Mouse (Mus musculus): ENCODE measurements at regions not wholly inside any gene's neighbourhood (a gene's known extent, or its start where the extent isn't known, plus 50 kb on each side); places are given as distances from the start of the nearest gene placed in this dataset.

DNA sequence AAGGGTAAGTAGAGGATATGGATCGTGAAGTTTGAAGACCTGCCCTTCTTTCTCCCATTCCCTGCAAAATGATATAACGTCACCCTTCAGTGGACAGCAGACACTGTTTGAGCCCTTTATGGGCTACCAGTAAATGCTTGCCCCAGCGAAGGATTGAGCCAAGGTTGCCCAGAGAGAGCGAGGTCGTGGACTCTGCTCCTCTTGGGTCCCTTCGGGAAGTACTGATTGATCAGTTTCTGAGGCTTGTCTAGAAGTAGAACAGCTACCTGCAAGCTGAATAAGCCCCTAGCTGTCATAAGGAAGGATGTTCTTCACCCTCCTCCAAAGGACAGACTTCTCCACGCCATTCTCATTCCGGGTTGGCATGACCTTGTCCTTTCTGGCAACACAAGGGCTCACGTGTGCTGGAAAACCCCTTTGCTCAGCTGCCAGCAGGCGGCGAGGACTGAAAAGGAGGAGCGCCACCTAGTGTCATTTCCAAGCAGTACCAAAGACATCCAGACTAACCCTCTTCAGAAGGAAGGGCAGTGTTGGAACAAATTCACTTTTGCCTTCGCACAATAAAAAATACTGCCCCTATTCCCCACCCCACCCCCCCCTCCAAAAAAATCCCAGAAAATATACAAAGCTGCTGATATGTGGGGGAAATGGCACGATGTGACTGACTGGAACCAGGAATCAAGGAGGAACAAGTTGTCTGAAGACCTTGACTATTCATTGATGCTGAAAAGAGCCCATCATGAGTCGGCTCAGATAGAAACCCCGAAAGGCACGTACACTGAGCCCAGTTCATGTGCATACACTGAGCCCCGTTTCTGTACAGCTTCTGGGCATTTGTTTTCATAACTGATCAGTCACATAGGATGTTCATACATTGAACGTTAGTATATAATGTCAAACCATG, 274.8 kb upstream of the Pfn2 start:
- ATAC-seq (ENCODE audit: insufficient number of reproducible peaks, insufficient read depth, low FRiP score, low read depth), result peak; percentile 72; the same call in 1 of the 2 replicates
- Histone ChIP-seq H3K4me2 (replicated peaks; ENCODE audit: low read depth, low read length) (no peak overlapping the region), H3K36me3 (ENCODE audit: control insufficient read depth, insufficient read depth, low read length) (no peaks in the 10 kb centered on the region), H3K27me3 (ENCODE audit: control insufficient read depth, insufficient read depth, low read length) (no peaks in the 10 kb centered on the region), H3K9ac (replicated peaks; ENCODE audit: low read depth, low read length) (no peak overlapping the region), H3K4me3 (ENCODE audit: low read depth, low read length) (no peak overlapping the region), H3K9me3 (ENCODE audit: control insufficient read depth, low read depth, low read length) (no peaks in the 10 kb centered on the region), H3K4me1 (ENCODE audit: control insufficient read depth, insufficient read depth, low read length) (no peaks in the 10 kb centered on the region), H3K27ac (ENCODE audit: low read length) (no peak overlapping the region)
- WGBS, result 45% methylated on average over 19 of the region's 19 CpGs

DNA sequence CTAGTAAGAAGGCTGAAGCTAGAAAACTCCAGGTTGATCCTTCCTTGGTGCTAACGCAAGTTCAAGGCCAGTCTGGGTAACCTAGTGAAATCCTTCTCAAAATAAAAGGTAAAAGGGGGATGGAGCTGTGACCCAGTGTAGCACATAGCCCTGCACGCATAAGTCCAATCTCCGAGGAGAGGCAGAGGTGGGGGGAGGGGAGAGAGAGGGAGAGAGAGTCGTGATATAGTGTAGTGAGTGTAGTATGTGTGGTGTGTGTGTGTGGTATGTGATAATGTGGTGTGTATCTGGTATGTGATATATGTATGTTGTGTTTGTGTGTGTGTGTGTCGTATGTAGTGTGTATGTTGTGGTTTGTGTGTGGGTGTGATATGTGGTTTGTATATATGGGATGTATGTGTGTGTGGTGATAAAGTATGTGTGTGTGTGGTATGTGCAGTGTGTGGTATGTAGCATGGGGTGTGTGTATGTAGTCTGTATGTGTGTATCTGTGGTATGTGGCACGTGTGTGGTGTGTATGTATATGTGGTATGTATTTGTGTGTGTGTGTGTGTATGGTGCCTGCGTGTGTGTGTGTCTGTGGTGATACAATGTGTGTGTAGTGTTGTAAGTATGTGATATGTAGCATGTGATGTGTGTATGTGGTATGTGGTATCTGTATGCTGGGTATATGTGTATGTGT, 275.7 kb upstream of the Pfn2 start:
- ATAC-seq (ENCODE audit: insufficient number of reproducible peaks, insufficient read depth, low FRiP score, low read depth), result peak; percentile 37
- Histone ChIP-seq H3K27ac (ENCODE audit: low read length) (no peak overlapping the region), H3K4me3 (ENCODE audit: low read depth, low read length) (no peak overlapping the region), H3K4me1 (ENCODE audit: control insufficient read depth, insufficient read depth, low read length) (no peaks in the 10 kb centered on the region), H3K36me3 (ENCODE audit: control insufficient read depth, insufficient read depth, low read length) (no peaks in the 10 kb centered on the region), H3K9ac (replicated peaks; ENCODE audit: low read depth, low read length) (no peak overlapping the region), H3K27me3 (ENCODE audit: control insufficient read depth, insufficient read depth, low read length) (no peaks in the 10 kb centered on the region), H3K4me2 (replicated peaks; ENCODE audit: low read depth, low read length) (no peak overlapping the region), H3K9me3 (ENCODE audit: control insufficient read depth, low read depth, low read length) (no peaks in the 10 kb centered on the region)
- 72% methylated on average over 7 of the region's 7 CpGs for WGBS

DNA sequence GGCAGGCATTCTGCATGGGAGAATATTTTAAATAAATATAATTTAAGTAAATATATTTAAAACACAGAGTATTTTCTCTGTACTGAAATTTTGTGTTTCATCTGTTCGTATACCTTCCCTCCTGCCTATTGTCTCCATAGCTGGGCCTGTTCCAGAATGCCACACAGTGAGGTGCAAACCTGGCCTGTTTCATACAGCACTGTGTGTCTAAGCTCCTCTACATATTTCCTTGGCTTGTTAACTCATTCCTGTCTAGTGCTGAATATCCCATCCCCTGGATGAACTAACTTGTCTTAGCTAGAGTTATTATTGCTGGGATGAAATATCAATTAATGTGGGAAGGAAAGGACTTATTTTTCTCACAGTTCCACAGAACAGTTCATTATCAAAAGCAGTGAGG, 277.0 kb upstream of the Pfn2 start:
- H3K4me3 ChIP-seq (ENCODE audit: low read depth, low read length), result no peak overlapping the region
- no peak for ATAC-seq (ENCODE audit: insufficient number of reproducible peaks, insufficient read depth, low FRiP score, low read depth)
- H3K27me3 ChIP-seq (ENCODE audit: control insufficient read depth, insufficient read depth, low read length), result no peaks in the 10 kb centered on the region
- H3K4me2 ChIP-seq (replicated peaks; ENCODE audit: low read depth, low read length), result no peak overlapping the region
- no peak overlapping the region for H3K27ac ChIP-seq (ENCODE audit: low read length)
- H3K4me1 ChIP-seq (ENCODE audit: control insufficient read depth, insufficient read depth, low read length), result no peaks in the 10 kb centered on the region
- H3K36me3 ChIP-seq (ENCODE audit: control insufficient read depth, insufficient read depth, low read length), result no peaks in the 10 kb centered on the region
- H3K9ac ChIP-seq (replicated peaks; ENCODE audit: low read depth, low read length), result no peak overlapping the region
- H3K9me3 ChIP-seq (ENCODE audit: control insufficient read depth, low read depth, low read length), result no peaks in the 10 kb centered on the region
- WGBS, result 61% methylated on average over 1 of the region's 1 CpGs

DNA sequence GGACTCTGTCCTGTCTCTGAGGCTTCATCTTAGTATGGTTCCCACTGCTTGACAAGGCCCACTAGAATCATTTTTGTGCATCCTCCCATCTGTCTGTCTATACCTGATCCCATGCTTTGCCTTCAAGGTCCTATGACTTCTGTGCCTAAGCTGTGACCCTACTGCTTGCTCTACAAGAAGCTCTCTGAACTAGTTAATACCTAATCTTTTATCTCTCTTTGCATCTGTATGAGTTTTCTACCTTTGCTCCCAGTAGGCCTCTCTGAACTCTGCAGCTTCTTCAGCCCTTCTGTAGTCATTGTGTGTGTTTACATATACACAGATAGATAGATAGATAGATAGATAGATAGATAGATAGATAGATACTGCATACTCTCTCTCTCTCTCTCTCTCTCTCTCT, 279.1 kb upstream of the Pfn2 start:
- Histone ChIP-seq H3K4me2 (replicated peaks; ENCODE audit: low read depth, low read length) (no peak overlapping the region), H3K9ac (replicated peaks; ENCODE audit: low read depth, low read length) (no peak overlapping the region), H3K27ac (ENCODE audit: low read length) (no peak overlapping the region), H3K4me1 (ENCODE audit: control insufficient read depth, insufficient read depth, low read length) (no peaks in the 10 kb centered on the region), H3K27me3 (ENCODE audit: control insufficient read depth, insufficient read depth, low read length) (no peaks in the 10 kb centered on the region), H3K4me3 (ENCODE audit: low read depth, low read length) (no peak overlapping the region), H3K36me3 (ENCODE audit: control insufficient read depth, insufficient read depth, low read length) (no peaks in the 10 kb centered on the region), H3K9me3 (ENCODE audit: control insufficient read depth, low read depth, low read length) (no peaks in the 10 kb centered on the region)
- no peak for ATAC-seq (ENCODE audit: insufficient number of reproducible peaks, insufficient read depth, low FRiP score, low read depth)

DNA sequence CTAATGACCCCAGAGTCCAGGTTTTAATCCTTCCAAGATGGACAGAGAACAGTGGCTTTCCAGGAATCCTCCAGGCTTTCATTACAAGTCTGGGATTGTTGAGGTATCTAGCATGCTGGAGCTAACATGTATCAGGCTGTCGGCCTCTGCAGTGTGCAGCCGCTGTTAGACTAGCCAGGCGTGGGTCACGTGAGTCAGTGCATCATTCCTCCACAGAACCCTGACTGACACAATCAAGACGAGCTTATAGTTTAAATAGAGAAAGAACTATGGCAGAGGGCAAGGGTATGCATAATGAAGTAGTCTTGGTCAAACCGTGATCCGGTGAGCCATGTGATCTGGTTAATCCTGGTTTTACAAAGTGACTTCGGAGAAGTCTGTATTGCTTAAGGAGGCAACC, 280.2 kb upstream of the Pfn2 start:
- H3K4me3 ChIP-seq (ENCODE audit: low read depth, low read length), result no peak overlapping the region
- WGBS, result 82% methylated on average over 8 of the region's 8 CpGs
- no peak overlapping the region for H3K27ac ChIP-seq (ENCODE audit: low read length)
- no peaks in the 10 kb centered on the region for H3K27me3 ChIP-seq (ENCODE audit: control insufficient read depth, insufficient read depth, low read length)
- no peaks in the 10 kb centered on the region for H3K4me1 ChIP-seq (ENCODE audit: control insufficient read depth, insufficient read depth, low read length)
- no peak overlapping the region for H3K4me2 ChIP-seq (replicated peaks; ENCODE audit: low read depth, low read length)
- H3K9me3 ChIP-seq (ENCODE audit: control insufficient read depth, low read depth, low read length), result no peaks in the 10 kb centered on the region
- H3K36me3 ChIP-seq (ENCODE audit: control insufficient read depth, insufficient read depth, low read length), result no peaks in the 10 kb centered on the region
- no peak for ATAC-seq (ENCODE audit: insufficient number of reproducible peaks, insufficient read depth, low FRiP score, low read depth)
- H3K9ac ChIP-seq (replicated peaks; ENCODE audit: low read depth, low read length), result no peak overlapping the region

DNA sequence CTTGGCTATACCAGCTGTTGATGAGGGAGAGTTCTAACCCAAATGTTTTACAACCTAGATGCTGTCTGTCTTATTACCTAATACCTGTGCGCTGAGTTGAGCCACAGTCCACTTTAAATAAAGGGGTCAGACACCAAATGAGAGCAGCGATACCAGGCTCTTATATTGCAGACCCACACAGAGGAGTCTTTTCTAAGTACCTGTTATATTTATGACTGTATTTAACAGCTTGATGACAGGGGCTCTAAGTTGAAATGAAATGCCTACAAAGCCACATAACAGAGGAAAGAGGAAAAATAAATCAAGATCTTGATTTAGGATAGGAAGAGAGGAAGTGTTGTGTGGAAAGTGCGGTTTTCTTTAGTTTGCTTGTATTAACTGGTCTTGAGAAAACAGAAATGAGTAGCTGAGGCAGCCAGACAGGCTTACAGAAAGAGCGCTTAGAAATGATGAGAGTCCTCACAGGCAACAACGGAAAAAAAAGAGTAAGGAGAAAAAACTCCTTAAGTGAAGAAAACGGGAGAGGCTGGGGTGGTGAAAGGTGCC, 281.6 kb upstream of the Pfn2 start:
- no peak for ATAC-seq (ENCODE audit: insufficient number of reproducible peaks, insufficient read depth, low FRiP score, low read depth)
- Histone ChIP-seq H3K4me2 (replicated peaks; ENCODE audit: low read depth, low read length) (no peak overlapping the region), H3K4me1 (ENCODE audit: control insufficient read depth, insufficient read depth, low read length) (no peaks in the 10 kb centered on the region), H3K9ac (replicated peaks; ENCODE audit: low read depth, low read length) (no peak overlapping the region), H3K36me3 (ENCODE audit: control insufficient read depth, insufficient read depth, low read length) (no peaks in the 10 kb centered on the region), H3K27me3 (ENCODE audit: control insufficient read depth, insufficient read depth, low read length) (no peaks in the 10 kb centered on the region), H3K9me3 (ENCODE audit: control insufficient read depth, low read depth, low read length) (no peaks in the 10 kb centered on the region), H3K27ac (ENCODE audit: low read length) (no peak overlapping the region), H3K4me3 (ENCODE audit: low read depth, low read length) (no peak overlapping the region)
- WGBS, result 45% methylated on average over 6 of the region's 6 CpGs

DNA sequence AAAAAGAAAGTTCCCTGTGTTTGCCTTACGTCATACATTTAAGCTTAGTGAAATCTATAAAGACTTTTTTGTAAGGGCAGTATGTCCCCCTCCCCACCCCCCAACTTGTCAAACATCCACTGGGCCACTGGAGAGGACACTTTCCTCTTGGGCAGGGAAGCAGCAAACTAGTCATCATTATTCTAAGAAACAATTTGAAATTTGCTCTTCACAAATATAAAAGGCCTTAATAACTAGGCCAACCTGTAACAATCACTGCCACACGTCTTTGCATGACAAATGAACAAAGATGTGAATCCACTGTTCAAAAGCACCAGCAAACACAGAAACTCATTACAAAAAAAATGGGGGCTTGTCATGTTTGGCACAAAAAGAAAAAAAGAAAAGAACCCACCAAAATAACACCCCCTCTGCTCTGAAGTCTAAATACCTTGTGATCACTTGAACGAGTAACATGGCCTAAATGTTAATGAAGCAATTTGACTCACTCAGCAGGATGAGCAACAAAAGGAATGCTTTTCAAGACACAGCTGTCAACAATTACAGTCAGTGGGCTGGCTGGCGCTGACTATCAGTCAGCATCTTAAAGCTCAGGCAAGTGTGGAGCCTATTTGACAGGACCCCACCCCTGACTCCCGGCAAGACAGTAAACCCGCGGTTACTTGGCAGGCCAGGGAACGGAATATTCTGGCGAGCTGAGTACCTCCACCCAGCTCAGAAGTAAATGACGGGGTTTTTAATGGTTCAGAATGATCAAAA, 278.7 kb upstream of the Tsc22d2 start:
- no peaks in the 10 kb centered on the region for H3K36me3 ChIP-seq (ENCODE audit: control insufficient read depth, insufficient read depth, low read length)
- no peaks in the 10 kb centered on the region for H3K9me3 ChIP-seq (ENCODE audit: control insufficient read depth, low read depth, low read length)
- no peak overlapping the region for H3K27ac ChIP-seq (ENCODE audit: low read length)
- H3K4me2 ChIP-seq (replicated peaks; ENCODE audit: low read depth, low read length), result no peak overlapping the region
- no peaks in the 10 kb centered on the region for H3K4me1 ChIP-seq (ENCODE audit: control insufficient read depth, insufficient read depth, low read length)
- no peak for ATAC-seq (ENCODE audit: insufficient number of reproducible peaks, insufficient read depth, low FRiP score, low read depth)
- H3K27me3 ChIP-seq (ENCODE audit: control insufficient read depth, insufficient read depth, low read length), result no peaks in the 10 kb centered on the region
- H3K4me3 ChIP-seq (ENCODE audit: low read depth, low read length), result no peak overlapping the region
- 42% methylated on average over 10 of the region's 10 CpGs for WGBS
- no peak overlapping the region for H3K9ac ChIP-seq (replicated peaks; ENCODE audit: low read depth, low read length)
